Mouse (Mus musculus) liver, adult 2 months (tissue): ENCODE measurements at regions not wholly inside any gene's neighbourhood (a gene's known extent, or its start where the extent isn't known, plus 50 kb on each side); places are given as distances from the start of the nearest gene placed in this dataset.
A peak's percentile ranks its signal among the peaks of the same experiment; 100 is the strongest.
"Not testable (repeated sequence)": the region's sequence is repeated elsewhere in the genome, so short reads cannot be mapped to it uniquely, and the experiment has no call there.

Experiments
- DNase-seq: peaks from one replicate; pipeline ENCODE4 v3.0.0-alpha.2; 2011; ENCODE audit warnings: low read depth, low spot score; ENCODE audit errors: extremely low read depth
- H3K27ac ChIP-seq: fragments of 200-500 bp; replicated peaks from 2 replicates; pipeline ENCODE4 v1.5.1; 2012; ENCODE audit warnings: low read depth, mild to moderate bottlenecking, control low read depth, inconsistent platforms, low read length; ENCODE audit not compliant: insufficient read depth
- H3K27me3 ChIP-seq: fragments of 200-500 bp; 2 replicates; pipeline ENCODE4 v1.6.1; 2012; ENCODE audit warnings: mild to moderate bottlenecking, moderate library complexity, low read length, inconsistent platforms; ENCODE audit not compliant: control insufficient read depth, insufficient read depth
- H3K36me3 ChIP-seq: fragments of 200-500 bp; 2 replicates; pipeline ENCODE4 v1.6.1; 2012; ENCODE audit warnings: low read length, inconsistent platforms; ENCODE audit not compliant: control insufficient read depth, insufficient read depth
- H3K4me1 ChIP-seq: fragments of 200-500 bp; 2 replicates; pipeline ENCODE4 v1.6.1; 2011; ENCODE audit warnings: low read length; ENCODE audit not compliant: control insufficient read depth, insufficient read depth
- H3K4me3 ChIP-seq: fragments of 200-500 bp; 2 replicates; pipeline ENCODE4 v1.5.1; 2011; ENCODE audit warnings: low read depth, mild to moderate bottlenecking, control low read depth, low read length, moderate library complexity; ENCODE audit not compliant: insufficient read depth
- H3K79me2 ChIP-seq: fragments of 200-500 bp; 2 replicates; pipeline ENCODE4 v1.6.1; 2012; ENCODE audit warnings: inconsistent platforms, mild to moderate bottlenecking, low read length, moderate library complexity; ENCODE audit not compliant: control insufficient read depth, insufficient read depth
- H3K9ac ChIP-seq: fragments of 200-500 bp; 2 replicates; pipeline ENCODE4 v1.6.1; 2012; ENCODE audit warnings: low read depth, mild to moderate bottlenecking, control low read depth, inconsistent platforms, low read length
- CTCF ChIP-seq: fragments of 200-500 bp; IDR thresholded peaks from 2 replicates; pipeline ENCODE4 v1.5.1; 2011; ENCODE audit warnings: low read depth, low read length, control low read depth
- POLR2A ChIP-seq: fragments of 200-500 bp; IDR thresholded peaks from 2 replicates; pipeline ENCODE4 v1.6.1; 2011; ENCODE audit warnings: low read length, control low read depth; ENCODE audit not compliant: insufficient read depth; ENCODE audit errors: extremely low read depth
- WGBS: fragments of 180-500 bp; shearing (Covaris S2); methylation state at CpG from one replicate; pipeline ENCODE4 v1.1.7; 2018; 5-methylcytosine and 5-hydroxymethylcytosine counted together

- Histone ChIP-seq H3K4me1 (no peaks in the 10 kb centered on the region), H3K36me3 (no peaks in the 10 kb centered on the region), H3K27ac (no peak overlapping the region), H3K27me3 (no peaks in the 10 kb centered on the region), H3K79me2 (no peaks in the 10 kb centered on the region), H3K4me3 (no peak overlapping the region), H3K9ac (no peak overlapping the region)
- WGBS = 91% methylated on average over 6 of the region's 6 CpGs
- TF ChIP-seq POLR2A (no peak), CTCF (no peak)
- no peak for DNase-seq
Observed at GRCm38 (mm10) chr3:54580339-54580738, 112.3 kb upstream of the Supt20 start.

GRCm38 (mm10) chr3:54585781-54586180 lies 106.8 kb upstream of the Supt20 start:
- H3K27me3 ChIP-seq, H3K79me2 ChIP-seq, H3K4me1 ChIP-seq, H3K4me3 ChIP-seq, H3K36me3 ChIP-seq, H3K9ac ChIP-seq, H3K27ac ChIP-seq, DNase-seq: not testable (repeated sequence)
- 89% methylated on average over 10 of the region's 10 CpGs for WGBS

DNA sequence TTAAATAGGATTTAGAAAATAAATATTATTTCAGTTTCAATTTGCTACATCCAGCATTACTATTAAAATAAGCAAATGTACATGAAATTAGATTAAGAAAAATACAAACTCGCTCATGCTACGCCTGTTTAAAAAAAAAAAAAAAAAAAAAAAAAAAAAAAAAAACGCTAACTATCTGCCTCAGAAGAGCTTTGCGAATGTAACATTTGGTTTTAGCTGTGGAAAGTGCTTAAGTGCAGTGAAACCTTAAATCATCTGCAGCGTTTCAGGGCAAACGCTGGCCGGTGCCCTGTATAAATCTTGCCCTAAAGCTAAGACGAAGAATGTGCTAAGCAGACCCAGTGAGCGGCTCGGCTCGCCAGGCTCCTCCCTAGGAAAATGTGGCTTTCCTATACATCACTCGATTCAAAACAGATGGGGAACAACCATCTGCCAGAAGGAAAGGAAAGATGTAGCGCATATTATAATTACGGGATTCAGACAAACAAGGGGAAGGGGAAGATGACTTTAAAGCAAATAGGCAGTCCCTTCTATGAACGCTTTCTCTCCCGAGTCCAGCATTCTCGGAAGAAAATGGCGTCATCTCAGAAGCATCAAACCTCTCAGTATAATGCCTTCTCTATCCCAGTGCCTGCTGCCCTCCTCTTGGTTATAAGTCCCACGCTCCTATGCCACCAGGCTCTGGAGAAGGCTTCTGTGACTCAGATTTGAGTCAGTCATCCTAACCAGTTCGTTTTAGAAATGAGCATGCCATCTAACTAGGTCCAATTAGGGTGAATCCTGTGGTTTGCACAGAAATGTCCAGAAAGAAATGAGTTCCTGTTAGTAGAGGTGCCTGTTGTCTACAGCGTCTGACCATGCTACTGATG lies 105.2 kb upstream of the Supt20 start:
- Histone ChIP-seq H3K9ac (no peak overlapping the region), H3K36me3 (no peaks in the 10 kb centered on the region), H3K27ac (no peak overlapping the region), H3K4me3 (no peak overlapping the region), H3K79me2 (no peaks in the 10 kb centered on the region), H3K4me1 (no peaks in the 10 kb centered on the region), H3K27me3 (no peaks in the 10 kb centered on the region)
- TF ChIP-seq POLR2A (no peak), CTCF (no peak)
- WGBS = 87% methylated on average over 21 of the region's 21 CpGs
- no peak for DNase-seq

- Histone ChIP-seq H3K27ac (no peak overlapping the region), H3K27me3 (no peaks in the 10 kb centered on the region), H3K9ac (no peak overlapping the region), H3K4me3 (no peak overlapping the region), H3K36me3 (no peaks in the 10 kb centered on the region), H3K4me1 (no peaks in the 10 kb centered on the region), H3K79me2 (no peaks in the 10 kb centered on the region)
- WGBS = 81% methylated on average over 5 of the region's 5 CpGs
- no peak for DNase-seq
- TF ChIP-seq CTCF = no peak
- TF ChIP-seq POLR2A = no peak
Observed at GRCm38 (mm10) chr3:54588198-54588597, 104.4 kb upstream of the Supt20 start.

- no peak for TF ChIP-seq POLR2A
- no peak for TF ChIP-seq CTCF
- Histone ChIP-seq H3K27ac (no peak overlapping the region), H3K4me3 (no peak overlapping the region), H3K9ac (no peak overlapping the region), H3K36me3 (no peaks in the 10 kb centered on the region), H3K4me1 (no peaks in the 10 kb centered on the region), H3K79me2 (no peaks in the 10 kb centered on the region), H3K27me3 (no peaks in the 10 kb centered on the region)
- 82% methylated on average over 9 of the region's 9 CpGs for WGBS
- DNase-seq = no peak
Observed at GRCm38 (mm10) chr3:54589976-54590375, 102.6 kb upstream of the Supt20 start.

DNA sequence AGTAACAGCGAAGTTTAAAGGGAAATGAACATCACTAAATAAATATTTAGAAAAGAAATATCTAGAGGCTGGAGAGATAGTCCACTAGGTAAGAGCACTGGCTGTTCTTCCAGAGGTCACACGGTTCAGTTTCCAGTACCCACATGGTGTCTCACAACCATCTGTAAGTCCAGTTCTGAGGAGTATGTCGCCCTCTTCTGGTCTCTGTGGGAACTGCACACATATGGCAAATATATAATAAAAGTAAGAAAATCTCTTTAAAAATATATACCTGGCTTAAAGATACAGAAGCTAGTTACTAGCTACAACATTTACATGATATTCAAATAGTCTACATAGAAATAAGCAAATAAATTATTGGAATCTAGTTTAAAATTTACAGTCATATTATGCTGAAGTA lies 101.4 kb upstream of the Supt20 start:
- Histone ChIP-seq H3K4me3 (no peak overlapping the region), H3K9ac (no peak overlapping the region), H3K27me3 (no peaks in the 10 kb centered on the region), H3K79me2 (no peaks in the 10 kb centered on the region), H3K27ac (no peak overlapping the region), H3K4me1 (no peaks in the 10 kb centered on the region), H3K36me3 (no peaks in the 10 kb centered on the region)
- TF ChIP-seq CTCF = peak; percentile 32; the same call in 1 of the 2 replicates
- TF ChIP-seq POLR2A = no peak
- DNase-seq = no peak
- WGBS = 66% methylated on average over 3 of the region's 3 CpGs
